17 mouse cellular contexts compared by ENCODE assay signal in the genomic region with DNA sequence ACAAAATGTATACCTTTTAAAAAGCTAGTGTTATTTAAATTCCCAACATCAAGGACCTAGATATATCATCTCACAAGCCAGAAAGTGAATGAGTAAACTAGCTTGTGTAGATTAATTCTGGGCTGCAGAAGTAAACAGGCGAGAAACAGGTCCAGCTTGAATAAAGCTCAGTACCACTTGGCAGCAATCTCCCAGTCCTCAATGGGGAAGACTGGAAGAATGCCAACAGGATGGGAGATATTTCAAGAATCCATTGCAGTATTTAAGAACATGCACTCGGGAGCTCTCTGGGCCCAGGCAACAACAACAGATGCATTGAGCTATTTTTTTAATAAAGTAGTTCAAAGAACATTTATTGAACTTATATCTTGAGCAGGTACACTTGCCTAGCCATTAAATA.
DNase-seq lines count a peak whose midpoint lies in the region; TF ChIP-seq lines count a peak whose summit lies in the region.
"Had no signal": no experiment of that assay in that cellular context is flagged by ENCODE, and none has a peak within 500 bp of the region (broad histone marks: within the 10 kb centered on the region; RNA-seq: fewer than 3 reads in every experiment).

No protein-coding gene starts in this region.

- H3K79me2 ChIP-seq in liver, adult 2 months (ENCODE audit: control insufficient read depth, insufficient read depth, low read length): no peaks in the 10 kb centered on the region

- H3K4me3 ChIP-seq in liver, adult 2 months (ENCODE audit: insufficient read depth, low read depth, low read length): no peak overlapping the region
- H3K4me3 ChIP-seq: erythroblast, embryonic 14.5 days; hindbrain, embryonic 15.5 days; midbrain, embryonic 12.5 days; neural tube, embryonic 12.5 days had no signal

- H3K27ac ChIP-seq in liver, adult 2 months (replicated peaks; ENCODE audit: insufficient read depth, low read depth, low read length): no peak overlapping the region
- H3K27ac ChIP-seq: hindbrain, embryonic 15.5 days; macrophage; midbrain, embryonic 12.5 days; neural tube, embryonic 12.5 days had no signal

- no peak for TF ChIP-seq CTCF in liver, adult 2 months (IDR thresholded peaks at IDR 0.05; ENCODE audit: low read depth, low read length)

- TF ChIP-seq POLR2A in liver, adult 2 months (IDR thresholded peaks at IDR 0.05; ENCODE audit: extremely low read depth, insufficient read depth, low read length): no peak

- no peak overlapping the region for H3K9ac ChIP-seq in liver, adult 2 months (ENCODE audit: low read depth, low read length)
- H3K9ac ChIP-seq: hindbrain, embryonic 15.5 days; midbrain, embryonic 12.5 days; neural tube, embryonic 12.5 days had no signal

- H3K36me3 ChIP-seq in liver, adult 2 months (ENCODE audit: control insufficient read depth, insufficient read depth, low read length): no peaks in the 10 kb centered on the region
- H3K36me3 ChIP-seq: hindbrain, embryonic 15.5 days; midbrain, embryonic 12.5 days; neural tube, embryonic 12.5 days had no signal

- intact Hi-C loops in heart, postnatal 10 days (cut with DNase I): no loop called here

- DNase-seq in cerebellum, postnatal 10 days: peak; percentile 67 to 77
- no peak for DNase-seq in cerebellum, postnatal 4 days (ENCODE audit: low spot score in 2 of 2)
- peak; percentile 1 to 15 for DNase-seq in heart, postnatal 10 days
- no peak for DNase-seq in heart, adult 8-10 months (ENCODE audit: low spot score)
- DNase-seq in liver, adult 2 months (ENCODE audit: extremely low read depth, low read depth, low spot score): peak; percentile 3
- DNase-seq in liver (no peak), adipocyte (ENCODE audit: low spot score) (no peak)
- DNase-seq in Muller cell, postnatal 12 days (ENCODE audit: inconsistent ontology term): peak; percentile 50
- DNase-seq: heart, adult 11 months; kidney, adult 18-20 months; kidney, postnatal 25 days; thymus, adult 18-20 months had no signal

- 65% methylated on average over 2 of the region's 2 CpGs for WGBS in liver, adult 2 months

- no peaks in the 10 kb centered on the region for H3K4me1 ChIP-seq in liver, adult 2 months (ENCODE audit: control insufficient read depth, insufficient read depth, low read length)
- H3K4me1 ChIP-seq: hindbrain, embryonic 15.5 days; midbrain, embryonic 12.5 days; neural tube, embryonic 12.5 days had no signal

- no peaks in the 10 kb centered on the region for H3K27me3 ChIP-seq in liver, adult 2 months (ENCODE audit: control insufficient read depth, insufficient read depth, low read length)
- H3K27me3 ChIP-seq: hindbrain, embryonic 15.5 days; midbrain, embryonic 12.5 days; neural tube, embryonic 12.5 days had no signal

Comparison
In these comparisons a context has a peak if more than half of its experiments do, and no peak if none do; other contexts are left out.
1. DNase-seq: peak in cerebellum, postnatal 10 days (2 of 2), heart, postnatal 10 days (2 of 2), liver, adult 2 months (single experiment) and Muller cell, postnatal 12 days (single experiment); none in cerebellum, postnatal 4 days (0 of 2), heart, adult 8-10 months (single experiment), liver (single experiment) and adipocyte (single experiment).